Mouse (Mus musculus): ENCODE measurements around the gene Spic. TPM values are rescaled to one million over a fixed set of nuclear protein-coding genes. Genes with fewer than 3 reads are reported as not detected.
"Not testable (repeated sequence)": the region's sequence is repeated elsewhere in the genome, so short reads cannot be mapped to it uniquely, and the experiment has no call there.

Spic gene
- polyA plus RNA-seq, 1 experiment, result 8.6 TPM

DNA sequence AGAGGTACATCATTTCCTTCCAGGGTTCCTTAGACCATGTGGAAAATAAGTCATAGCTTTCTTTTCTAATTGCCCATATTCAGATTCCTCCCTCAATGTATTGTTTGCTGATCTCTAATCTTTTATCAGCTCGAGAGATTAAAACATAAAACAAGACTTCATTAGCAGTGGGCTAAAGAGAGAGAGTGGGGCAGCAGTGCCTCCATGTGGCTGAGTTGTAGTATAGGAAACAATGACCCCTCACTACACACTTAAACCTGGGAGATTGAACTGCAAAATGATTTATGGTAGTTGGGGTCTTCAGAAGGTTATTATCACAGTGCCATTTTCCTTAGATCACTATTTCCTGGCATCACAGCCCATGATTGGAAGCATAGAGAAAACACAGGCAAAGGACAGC lies 15.1 kb downstream of the Spic start:
- Histone ChIP-seq H3K4me3 (ENCODE audit: insufficient read depth, low read length) (no peak overlapping the region), H3K4me1 (ENCODE audit: control insufficient read depth, insufficient read depth, low read length) (no peaks in the 10 kb centered on the region), H3K27ac (ENCODE audit: insufficient read depth, low read depth, low read length) (no peak overlapping the region)
- no peak for TF ChIP-seq CTCF (IDR thresholded peaks at IDR 0.05; ENCODE audit: low read depth, low read length)
- TF ChIP-seq POLR2A (IDR thresholded peaks at IDR 0.05; ENCODE audit: borderline replicate concordance, low read depth, low read length), result no peak

DNA sequence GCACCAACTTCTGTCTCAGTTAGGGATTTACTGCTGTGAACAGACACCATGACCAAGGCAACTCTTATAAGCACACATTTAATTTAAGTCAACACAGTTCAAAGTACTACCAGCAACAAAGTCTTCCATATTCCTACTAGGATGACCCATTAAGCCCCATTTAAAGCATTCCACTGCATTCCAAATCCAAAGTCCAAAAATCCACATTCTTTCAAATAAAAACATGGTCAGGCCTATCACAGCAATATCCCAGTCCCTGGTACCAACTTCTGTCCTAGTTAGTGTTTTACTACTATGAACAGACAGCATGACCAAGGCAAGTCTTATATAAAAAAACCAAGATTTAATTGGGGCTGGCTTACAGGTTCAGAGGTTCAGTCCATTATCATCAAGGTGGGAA lies 21.0 kb downstream of the Spic start:
- not testable (repeated sequence) for H3K27ac ChIP-seq (ENCODE audit: insufficient read depth, low read depth, low read length); H3K4me1 ChIP-seq (ENCODE audit: control insufficient read depth, insufficient read depth, low read length); H3K4me3 ChIP-seq (ENCODE audit: insufficient read depth, low read length)

- H3K27ac ChIP-seq (ENCODE audit: insufficient read depth, low read depth, low read length), result no peak overlapping the region
- no peak overlapping the region for H3K4me3 ChIP-seq (ENCODE audit: insufficient read depth, low read length)
- H3K4me1 ChIP-seq (ENCODE audit: control insufficient read depth, insufficient read depth, low read length), result no peaks in the 10 kb centered on the region
- TF ChIP-seq POLR2A (IDR thresholded peaks at IDR 0.05; ENCODE audit: borderline replicate concordance, low read depth, low read length) (no peak), CTCF (IDR thresholded peaks at IDR 0.05; ENCODE audit: low read depth, low read length) (no peak)
These were observed 25.9 kb downstream of the Spic start for GRCm38 (mm10) chr10:88658918-88659317.

GRCm38 (mm10) chr10:88645448-88645847 lies 39.4 kb downstream of the Spic start:
- Histone ChIP-seq H3K4me3 (ENCODE audit: insufficient read depth, low read length) (no peak overlapping the region), H3K4me1 (ENCODE audit: control insufficient read depth, insufficient read depth, low read length) (no peaks in the 10 kb centered on the region), H3K27ac (ENCODE audit: insufficient read depth, low read depth, low read length) (no peak overlapping the region)
- no peak for TF ChIP-seq POLR2A (IDR thresholded peaks at IDR 0.05; ENCODE audit: borderline replicate concordance, low read depth, low read length)
- no peak for TF ChIP-seq CTCF (IDR thresholded peaks at IDR 0.05; ENCODE audit: low read depth, low read length)

GRCm38 (mm10) chr10:88631330-88631953 lies 53.4 kb downstream of the Spic start:
- Histone ChIP-seq H3K4me3 (ENCODE audit: insufficient read depth, low read length) (no peak overlapping the region), H3K4me1 (ENCODE audit: control insufficient read depth, insufficient read depth, low read length) (no peaks in the 10 kb centered on the region), H3K27ac (ENCODE audit: insufficient read depth, low read depth, low read length) (no peak overlapping the region)
- no peak for TF ChIP-seq POLR2A (IDR thresholded peaks at IDR 0.05; ENCODE audit: borderline replicate concordance, low read depth, low read length)
- no peak for TF ChIP-seq CTCF (IDR thresholded peaks at IDR 0.05; ENCODE audit: low read depth, low read length)

DNA sequence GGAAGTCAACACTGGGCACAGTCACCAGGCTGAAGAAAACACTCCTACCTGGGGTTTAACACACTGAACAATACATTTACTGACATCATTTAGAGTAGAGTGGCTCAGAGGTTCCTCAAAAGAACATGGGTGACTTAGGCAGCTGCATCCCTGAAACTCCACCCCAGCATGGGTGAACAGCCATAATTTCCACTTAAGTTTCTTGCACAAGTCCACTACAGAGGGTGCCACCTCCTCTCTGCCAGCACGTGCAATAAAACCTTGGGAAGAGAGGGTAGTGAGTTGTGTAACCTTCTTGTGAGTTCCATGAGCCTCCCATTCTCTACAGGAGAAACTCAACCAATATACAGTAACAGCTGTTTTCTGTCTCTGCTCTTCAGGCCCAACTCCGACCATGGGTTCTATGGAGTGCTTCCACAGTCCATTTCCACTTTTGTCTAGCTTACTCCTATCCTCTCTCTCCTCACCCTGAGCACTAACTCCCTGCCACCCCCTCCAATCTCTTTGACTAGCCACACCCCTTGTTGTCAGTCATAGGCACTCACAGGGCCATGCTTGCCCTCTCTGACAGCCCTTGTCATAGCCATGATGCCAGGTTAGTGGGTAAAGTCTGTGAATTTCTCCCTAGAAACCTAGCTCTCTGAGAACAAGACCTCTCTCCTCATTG lies 54.0 kb downstream of the Spic start:
- TF ChIP-seq POLR2A (IDR thresholded peaks at IDR 0.05; ENCODE audit: borderline replicate concordance, low read depth, low read length) (no peak), CTCF (IDR thresholded peaks at IDR 0.05; ENCODE audit: low read depth, low read length) (no peak)
- Histone ChIP-seq H3K4me3 (ENCODE audit: insufficient read depth, low read length) (no peak overlapping the region), H3K4me1 (ENCODE audit: control insufficient read depth, insufficient read depth, low read length) (no peaks in the 10 kb centered on the region), H3K27ac (ENCODE audit: insufficient read depth, low read depth, low read length) (no peak overlapping the region)

DNA sequence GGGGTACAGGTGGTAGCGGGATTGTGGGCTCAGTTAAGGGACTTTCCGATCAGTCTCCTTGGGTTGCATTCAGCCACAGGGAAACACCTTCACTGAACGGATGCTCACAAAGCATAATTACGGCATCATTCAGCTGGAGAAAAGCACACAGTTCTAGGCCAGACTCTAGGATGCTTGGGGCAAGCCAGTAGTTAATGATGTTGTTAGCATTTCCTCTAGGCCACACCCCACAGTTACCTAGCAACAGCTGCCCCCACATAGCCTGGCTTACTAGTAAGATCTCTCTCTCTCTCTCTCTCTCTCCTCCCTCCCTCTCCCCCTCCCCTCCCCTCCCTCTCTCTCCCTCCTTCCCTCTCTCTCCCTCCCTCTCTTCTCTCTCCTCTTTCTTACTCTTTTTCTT lies 57.8 kb downstream of the Spic start:
- Histone ChIP-seq H3K4me1 (ENCODE audit: control insufficient read depth, insufficient read depth, low read length) (peaks cover 16% of the 10 kb centered on the region), H3K4me3 (ENCODE audit: insufficient read depth, low read length) (no peak overlapping the region), H3K27ac (ENCODE audit: insufficient read depth, low read depth, low read length) (no peak overlapping the region)
- TF ChIP-seq CTCF (IDR thresholded peaks at IDR 0.05; ENCODE audit: low read depth, low read length), result no peak
- TF ChIP-seq POLR2A (IDR thresholded peaks at IDR 0.05; ENCODE audit: borderline replicate concordance, low read depth, low read length), result no peak

DNA sequence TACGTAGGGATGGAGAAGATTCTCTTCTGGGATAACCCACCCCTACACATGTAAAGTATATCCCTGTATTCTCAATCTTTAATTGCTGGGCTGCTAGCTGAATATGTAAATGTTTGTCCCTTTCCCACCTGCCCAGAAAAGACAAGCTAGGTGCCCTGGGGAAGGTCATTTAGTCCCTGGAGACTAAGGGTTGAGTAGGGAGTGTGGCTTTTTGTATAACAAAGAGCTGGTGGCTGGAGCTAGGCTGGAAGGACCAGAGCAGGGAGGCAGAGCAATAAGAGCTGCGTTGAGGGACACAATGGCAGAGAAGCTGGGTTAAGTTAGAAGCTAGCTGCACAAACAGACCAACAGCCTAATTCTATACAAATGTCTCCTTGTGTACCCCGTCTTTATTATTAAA lies 58.6 kb downstream of the Spic start:
- H3K4me1 ChIP-seq (ENCODE audit: control insufficient read depth, insufficient read depth, low read length), result peaks cover 16% of the 10 kb centered on the region
- H3K27ac ChIP-seq (ENCODE audit: insufficient read depth, low read depth, low read length), result no peak overlapping the region
- no peak overlapping the region for H3K4me3 ChIP-seq (ENCODE audit: insufficient read depth, low read length)
- no peak for TF ChIP-seq CTCF (IDR thresholded peaks at IDR 0.05; ENCODE audit: low read depth, low read length)
- no peak for TF ChIP-seq POLR2A (IDR thresholded peaks at IDR 0.05; ENCODE audit: borderline replicate concordance, low read depth, low read length)

Other genes with a start within 250 kb of the Spic start
- not detected in 2 replicates for gene Sycp3, start 225.4 kb downstream of the Spic start, polyA plus RNA-seq (2012; ENCODE audit: insufficient read depth, insufficient read length, missing spikeins)
- 23.2 and 26.3 TPM in 2 replicates for gene Chpt1, start 180.9 kb downstream of the Spic start, polyA plus RNA-seq (2012; ENCODE audit: insufficient read depth, insufficient read length, missing spikeins)
- gene Mybpc1, start 79.9 kb downstream of the Spic start, polyA plus RNA-seq (2012; ENCODE audit: insufficient read depth, insufficient read length, missing spikeins), result 0.31 TPM in 1 of 2 replicates, not detected in the other
- gene Arl1, start 45.8 kb upstream of the Spic start, polyA plus RNA-seq (2012; ENCODE audit: insufficient read depth, insufficient read length, missing spikeins), result 82.5 and 82.9 TPM in 2 replicates
- 6.3 and 7.1 TPM in 2 replicates for gene Utp20, start 141.8 kb upstream of the Spic start, polyA plus RNA-seq (2012; ENCODE audit: insufficient read depth, insufficient read length, missing spikeins)
- not detected in 2 replicates for gene Slc5a8, start 201.0 kb upstream of the Spic start, polyA plus RNA-seq (2012; ENCODE audit: insufficient read depth, insufficient read length, missing spikeins)

Data from bone marrow macrophage, adult 2 months (primary cell).